Mouse (Mus musculus) stomach, embryonic 14.5 days (tissue): ENCODE results near the gene Nsf. TPM values are rescaled to one million over a fixed set of nuclear protein-coding genes. Genes with fewer than 3 reads are reported as not detected.

ENCODE experiments used
- ATAC-seq: fragments of 200-750 bp; cut with Nextera tagmentation; 2 replicates; pipeline ENCODE4 v1.8.0; 2017; ENCODE audit warnings: low read depth, moderate TSS enrichment; ENCODE audit not compliant: insufficient number of reproducible peaks, insufficient read depth, low FRiP score
- H3K27ac ChIP-seq: fragments of 300-500 bp; sonication (generic); 2 replicates; pipeline ENCODE4 v1.5.1; 2014; ENCODE audit warnings: mild to moderate bottlenecking, low read length, moderate library complexity, mixed read lengths
- H3K27me3 ChIP-seq: fragments of 300-500 bp; sonication (generic); 2 replicates; pipeline ENCODE4 v1.6.1; 2014; ENCODE audit warnings: low read length, control low read depth, mixed read lengths; ENCODE audit not compliant: control insufficient read depth, insufficient read depth
- H3K36me3 ChIP-seq: fragments of 300-500 bp; sonication (generic); 2 replicates; pipeline ENCODE4 v1.6.1; 2014; ENCODE audit warnings: mild to moderate bottlenecking, control low read depth, low read length, moderate library complexity, mixed read lengths; ENCODE audit not compliant: control insufficient read depth, insufficient read depth
- H3K4me1 ChIP-seq: fragments of 300-500 bp; sonication (generic); 2 replicates; pipeline ENCODE4 v1.6.1; 2014; ENCODE audit warnings: low read length, control low read depth, mixed read lengths; ENCODE audit not compliant: control insufficient read depth, insufficient read depth
- H3K4me2 ChIP-seq: fragments of 300-500 bp; sonication (generic); replicated peaks from 2 replicates; pipeline ENCODE4 v1.6.1; 2014; ENCODE audit warnings: low read depth, low read length, control low read depth
- H3K4me3 ChIP-seq: fragments of 300-500 bp; sonication (generic); 2 replicates; pipeline ENCODE4 v1.5.1; 2014; ENCODE audit warnings: low read depth, low read length, control low read depth
- H3K9ac ChIP-seq: fragments of 300-500 bp; sonication (generic); replicated peaks from 2 replicates; pipeline ENCODE4 v1.6.1; 2014; ENCODE audit warnings: low read depth, mild to moderate bottlenecking, control low read depth, low read length, moderate library complexity, mixed read lengths
- H3K9me3 ChIP-seq: fragments of 300-500 bp; sonication (generic); 2 replicates; pipeline ENCODE4 v1.6.1; 2016; ENCODE audit warnings: low read depth, low read length, control low read depth; ENCODE audit not compliant: control insufficient read depth
- WGBS: fragments of 180-500 bp; shearing (Covaris S2); extraction: QIAGEN DNeasy Blood & Tissue Kit; methylation state at CpG from one replicate; pipeline ENCODE4 v1.1.7; 2014; 5-methylcytosine and 5-hydroxymethylcytosine counted together
- polyA plus RNA-seq: library from polyadenylated mRNA; unstranded; fragments of >200 nt; fragmentation: Nextera tagmentation; extraction: Ambion mirVana; gene quantifications from 2 replicates; pipeline ENCODE4 v1.2.1, GENCODE M21; 2014

Gene Nsf
- polyA plus RNA-seq, 1 experiment from 2014 or later: 46.9 TPM

DNA sequence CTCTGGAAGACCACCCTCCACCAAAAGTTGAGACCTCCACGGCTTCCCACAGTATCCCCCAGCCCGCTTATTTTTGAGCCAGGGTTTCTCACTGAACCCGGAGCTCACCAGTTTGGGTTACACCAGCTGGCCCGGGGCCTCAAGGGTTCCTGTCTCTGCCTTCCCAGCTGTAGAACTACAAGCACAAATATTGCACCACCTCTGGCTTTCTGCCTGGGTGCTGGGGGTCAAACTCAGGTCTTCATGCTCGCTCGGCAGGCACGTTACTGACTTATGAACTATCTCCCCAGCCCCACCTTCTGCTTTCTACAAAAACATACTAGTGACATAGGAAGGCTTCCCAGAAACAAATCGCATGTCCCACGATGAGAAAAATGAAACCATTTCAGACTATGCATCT lies 38.2 kb downstream of the Nsf start:
- peaks cover 12% of the 10 kb centered on the region; the same call in 1 of the 2 replicates for H3K36me3 ChIP-seq
- H3K4me1 ChIP-seq: no peaks in the 10 kb centered on the region
- no peak for ATAC-seq
- WGBS: 78% methylated on average over 9 of the region's 9 CpGs
- no peak overlapping the region for H3K4me3 ChIP-seq
- no peaks in the 10 kb centered on the region for H3K9me3 ChIP-seq
- no peak overlapping the region for H3K27ac ChIP-seq
- H3K9ac ChIP-seq: no peak overlapping the region
- no peaks in the 10 kb centered on the region for H3K27me3 ChIP-seq
- H3K4me2 ChIP-seq: no peak overlapping the region

DNA sequence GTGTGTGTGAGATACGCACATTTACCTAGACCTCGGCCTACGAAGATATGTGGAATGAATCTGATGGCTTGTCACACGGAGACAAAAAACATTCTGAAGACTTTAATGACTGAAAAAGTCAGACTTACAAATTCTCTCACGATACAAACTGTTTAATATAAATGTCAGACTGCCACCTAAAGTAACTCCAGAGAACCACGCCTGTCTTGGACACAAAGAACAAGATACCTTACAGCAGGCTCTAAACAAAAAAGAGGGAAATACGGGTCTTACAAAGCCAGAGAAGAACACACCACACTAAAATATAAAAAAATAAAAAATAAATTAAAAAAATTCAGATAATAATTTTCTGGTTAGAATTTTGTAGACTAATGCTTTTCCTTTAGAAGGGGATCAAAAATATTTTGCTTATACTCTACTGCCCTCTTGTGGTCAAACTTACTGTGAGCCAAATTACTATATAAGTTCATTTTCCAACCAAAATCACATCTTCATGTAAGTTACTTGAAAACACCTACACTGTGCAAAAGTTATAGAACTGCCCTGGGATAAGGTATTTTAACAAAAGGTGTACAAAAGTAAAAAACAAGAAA lies 42.8 kb downstream of the Nsf start:
- no peak for ATAC-seq
- Histone ChIP-seq H3K4me1 (no peaks in the 10 kb centered on the region), H3K27ac (no peak overlapping the region), H3K9me3 (no peaks in the 10 kb centered on the region), H3K36me3 (peaks cover 9% of the 10 kb centered on the region; the same call in 1 of the 2 replicates), H3K9ac (no peak overlapping the region), H3K4me2 (no peak overlapping the region), H3K27me3 (no peaks in the 10 kb centered on the region), H3K4me3 (no peak overlapping the region)
- WGBS: 61% methylated on average over 7 of the region's 7 CpGs

DNA sequence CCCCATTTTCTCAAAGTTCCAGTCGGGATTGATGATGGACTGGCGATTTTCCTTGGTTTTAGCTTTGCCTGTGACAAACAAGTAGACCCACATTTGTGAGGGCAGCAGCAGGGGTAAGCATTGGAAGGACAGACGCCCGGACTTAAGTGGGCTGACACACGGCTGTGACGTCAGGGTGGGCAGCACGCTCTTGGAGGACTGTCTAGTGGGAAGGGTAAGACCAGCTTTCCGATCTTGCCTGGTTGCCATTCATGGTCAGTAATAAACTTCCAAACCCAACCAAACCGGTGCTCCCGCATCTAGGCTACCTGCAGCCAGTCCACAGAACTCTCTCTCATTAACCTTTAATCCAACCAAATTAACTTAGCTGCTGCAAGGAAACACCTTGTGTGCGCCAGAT lies 43.3 kb downstream of the Nsf start:
- no peak for ATAC-seq
- no peak overlapping the region for H3K27ac ChIP-seq
- no peaks in the 10 kb centered on the region for H3K4me1 ChIP-seq
- H3K9ac ChIP-seq: no peak overlapping the region
- no peaks in the 10 kb centered on the region for H3K9me3 ChIP-seq
- no peaks in the 10 kb centered on the region for H3K27me3 ChIP-seq
- no peak overlapping the region for H3K4me3 ChIP-seq
- H3K4me2 ChIP-seq: no peak overlapping the region
- WGBS: 93% methylated on average over 11 of the region's 11 CpGs
- peaks cover 4% of the 10 kb centered on the region; the same call in 1 of the 2 replicates for H3K36me3 ChIP-seq

DNA sequence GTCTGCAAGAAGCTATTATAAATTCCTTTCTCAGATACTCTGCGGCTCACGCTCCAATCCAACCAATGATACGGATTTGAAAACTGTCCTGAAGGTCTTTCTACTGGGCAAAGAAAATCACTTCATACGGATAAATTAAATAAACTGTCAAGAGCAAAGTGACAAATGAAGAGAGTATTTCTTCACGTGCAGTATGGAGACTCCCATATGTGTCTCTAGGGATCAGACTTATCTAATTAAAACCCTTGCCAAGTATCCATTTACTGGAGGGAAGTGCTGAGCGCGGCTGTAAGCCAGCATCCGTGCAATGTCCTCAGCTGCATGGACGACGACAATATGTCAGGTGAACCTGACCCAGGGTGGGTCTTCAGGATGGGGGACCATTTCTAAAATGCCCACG lies 44.0 kb downstream of the Nsf start:
- H3K9ac ChIP-seq: no peak overlapping the region
- no peak overlapping the region for H3K4me3 ChIP-seq
- no peak overlapping the region for H3K4me2 ChIP-seq
- H3K4me1 ChIP-seq: no peaks in the 10 kb centered on the region
- H3K27ac ChIP-seq: no peak overlapping the region
- no peak for ATAC-seq
- H3K27me3 ChIP-seq: no peaks in the 10 kb centered on the region
- H3K36me3 ChIP-seq: peaks cover 4% of the 10 kb centered on the region; the same call in 1 of the 2 replicates
- WGBS: 63% methylated on average over 11 of the region's 11 CpGs
- H3K9me3 ChIP-seq: no peaks in the 10 kb centered on the region

DNA sequence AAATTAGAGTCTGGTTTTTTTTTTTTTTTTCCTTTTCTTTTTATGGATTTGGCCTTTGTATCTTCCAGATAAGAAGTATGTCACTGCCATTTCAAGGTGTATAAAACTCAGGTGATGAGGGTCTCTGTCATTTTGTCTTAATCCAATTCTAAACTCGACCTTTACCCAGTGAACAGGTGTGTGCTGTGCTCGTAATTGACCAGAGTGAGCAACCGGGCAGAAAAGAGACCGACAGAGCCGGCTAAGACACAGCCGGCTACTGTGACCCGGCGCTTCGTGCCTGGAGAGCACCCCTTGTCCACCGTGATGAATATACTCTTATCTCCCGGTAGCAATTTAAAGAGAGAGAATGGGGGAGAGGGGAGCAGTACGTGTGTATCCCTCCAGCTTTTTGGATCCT lies 44.5 kb downstream of the Nsf start:
- Histone ChIP-seq H3K9me3 (no peaks in the 10 kb centered on the region), H3K4me3 (no peak overlapping the region), H3K27ac (no peak overlapping the region), H3K4me2 (no peak overlapping the region), H3K9ac (no peak overlapping the region), H3K4me1 (no peaks in the 10 kb centered on the region), H3K36me3 (peaks cover 4% of the 10 kb centered on the region; the same call in 1 of the 2 replicates), H3K27me3 (no peaks in the 10 kb centered on the region)
- ATAC-seq: no peak
- 73% methylated on average over 12 of the region's 12 CpGs for WGBS

DNA sequence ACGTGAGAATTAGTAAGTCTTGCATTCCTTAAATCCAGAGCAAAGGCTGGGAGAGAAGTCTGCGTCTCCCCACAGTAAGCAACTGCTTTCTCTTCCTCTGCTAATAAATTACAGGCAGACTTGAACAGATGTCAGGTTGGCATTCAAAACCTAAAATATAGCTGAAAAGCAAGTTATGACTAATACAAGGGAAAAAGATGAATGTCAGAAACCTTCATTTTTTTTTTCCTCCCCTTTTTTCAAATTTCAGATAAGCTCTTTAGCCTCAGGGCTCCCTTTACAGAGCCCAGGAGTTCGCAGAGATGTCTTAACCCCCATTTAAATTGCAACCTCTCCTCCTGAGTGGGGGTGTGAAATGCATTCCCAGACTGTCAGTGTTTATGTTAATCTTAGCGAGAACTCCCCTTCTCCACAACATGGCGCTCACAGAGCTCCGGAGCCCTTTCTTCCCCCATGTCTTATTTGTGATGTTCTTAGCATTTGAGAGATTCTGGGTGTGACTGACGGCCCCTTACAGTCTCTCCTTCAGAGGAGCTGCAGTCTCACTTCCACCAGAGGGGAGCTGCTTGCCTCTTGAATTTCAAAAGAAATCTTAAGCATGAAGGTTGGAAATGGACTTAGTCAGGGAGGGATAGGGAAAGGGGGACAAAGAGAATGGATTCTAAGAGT lies 47.7 kb downstream of the Nsf start:
- WGBS: 35% methylated on average over 7 of the region's 7 CpGs
- Histone ChIP-seq H3K9ac (no peak overlapping the region), H3K4me2 (no peak overlapping the region), H3K27me3 (no peaks in the 10 kb centered on the region), H3K9me3 (no peaks in the 10 kb centered on the region), H3K27ac (no peak overlapping the region), H3K4me1 (no peaks in the 10 kb centered on the region), H3K4me3 (no peak overlapping the region), H3K36me3 (no peaks in the 10 kb centered on the region; the same call in 1 of the 2 replicates)
- no peak for ATAC-seq

DNA sequence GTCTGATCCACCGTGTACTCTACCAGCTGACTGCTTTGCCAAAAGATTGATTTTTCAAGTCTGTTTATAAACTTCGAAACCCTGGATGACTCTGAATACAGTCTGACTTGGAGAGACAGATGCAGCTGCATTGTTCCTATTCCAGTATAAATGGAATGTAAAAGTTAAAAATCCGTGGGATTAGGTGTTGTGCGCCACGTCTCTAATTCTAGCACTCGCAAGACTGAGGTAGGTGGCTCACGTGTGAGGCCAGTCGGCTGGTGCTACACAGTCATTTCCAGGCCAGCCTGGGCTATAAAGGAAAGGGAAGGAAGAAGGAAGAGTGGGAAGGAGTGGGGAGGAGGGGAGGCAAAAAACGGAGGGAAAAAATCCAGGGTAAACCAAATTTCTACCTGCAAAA lies 48.4 kb downstream of the Nsf start:
- no peaks in the 10 kb centered on the region for H3K9me3 ChIP-seq
- no peaks in the 10 kb centered on the region for H3K27me3 ChIP-seq
- H3K4me1 ChIP-seq: no peaks in the 10 kb centered on the region
- no peak overlapping the region for H3K4me2 ChIP-seq
- no peak overlapping the region for H3K4me3 ChIP-seq
- ATAC-seq: no peak
- no peaks in the 10 kb centered on the region; the same call in 1 of the 2 replicates for H3K36me3 ChIP-seq
- no peak overlapping the region for H3K9ac ChIP-seq
- no peak overlapping the region for H3K27ac ChIP-seq
- 65% methylated on average over 9 of the region's 9 CpGs for WGBS

DNA sequence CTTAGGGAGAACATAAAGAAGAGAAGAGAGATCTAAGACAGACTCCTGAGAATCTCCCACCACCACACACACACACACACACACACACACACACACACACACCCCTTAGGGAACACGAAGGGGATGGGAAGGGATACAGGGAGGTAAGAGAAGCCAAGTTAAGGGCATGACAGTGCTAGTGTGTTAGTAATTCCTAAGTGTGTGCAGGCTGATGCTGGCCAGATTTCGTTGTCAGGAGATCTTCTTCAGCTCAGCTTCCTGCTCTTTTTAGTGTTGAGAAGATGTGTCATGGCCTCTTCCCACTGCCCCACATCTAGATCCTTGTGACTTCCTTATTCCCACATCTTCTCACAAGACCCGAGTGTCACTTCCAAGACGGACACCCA lies 52.3 kb downstream of the Nsf start:
- WGBS: 75% methylated on average over 4 of the region's 4 CpGs
- Histone ChIP-seq H3K4me2 (no peak overlapping the region), H3K9me3 (no peaks in the 10 kb centered on the region), H3K4me1 (no peaks in the 10 kb centered on the region), H3K27ac (no peak overlapping the region), H3K9ac (no peak overlapping the region), H3K27me3 (no peaks in the 10 kb centered on the region), H3K36me3 (no peaks in the 10 kb centered on the region), H3K4me3 (no peak overlapping the region)
- no peak for ATAC-seq
